Mouse (Mus musculus): Measurements from ENCODE around the gene Arhgef3.

DNA sequence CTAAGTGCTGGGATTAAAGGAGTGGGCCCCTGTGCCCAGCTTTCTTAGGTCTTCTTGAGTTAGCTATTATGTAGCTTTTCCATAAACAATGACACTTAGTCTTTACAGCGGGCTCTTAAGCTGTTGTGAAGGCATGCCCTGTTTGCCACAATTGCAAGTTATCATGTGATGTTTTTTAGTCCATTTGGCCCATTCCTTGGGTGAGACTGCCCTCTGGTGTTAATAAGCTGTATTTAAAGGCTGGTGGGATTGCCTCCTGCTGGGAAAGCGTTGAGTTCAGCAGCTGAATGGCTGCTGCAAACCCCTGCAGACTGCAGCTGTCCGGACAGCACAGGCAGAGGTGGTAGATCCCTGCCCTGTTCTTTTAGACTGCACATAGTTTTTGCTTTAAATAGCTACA, 17.9 kb upstream of the Arhgef3 start:
- TF ChIP-seq EP300 (IDR thresholded peaks at IDR 0.05; ENCODE audit: insufficient read depth, low read depth, low read length), result no peak
- TF ChIP-seq CTCF (IDR thresholded peaks at IDR 0.05; ENCODE audit: low read depth, low read length), result peak; percentile 22
